Mouse (Mus musculus): ENCODE results near the gene Evc.

DNA sequence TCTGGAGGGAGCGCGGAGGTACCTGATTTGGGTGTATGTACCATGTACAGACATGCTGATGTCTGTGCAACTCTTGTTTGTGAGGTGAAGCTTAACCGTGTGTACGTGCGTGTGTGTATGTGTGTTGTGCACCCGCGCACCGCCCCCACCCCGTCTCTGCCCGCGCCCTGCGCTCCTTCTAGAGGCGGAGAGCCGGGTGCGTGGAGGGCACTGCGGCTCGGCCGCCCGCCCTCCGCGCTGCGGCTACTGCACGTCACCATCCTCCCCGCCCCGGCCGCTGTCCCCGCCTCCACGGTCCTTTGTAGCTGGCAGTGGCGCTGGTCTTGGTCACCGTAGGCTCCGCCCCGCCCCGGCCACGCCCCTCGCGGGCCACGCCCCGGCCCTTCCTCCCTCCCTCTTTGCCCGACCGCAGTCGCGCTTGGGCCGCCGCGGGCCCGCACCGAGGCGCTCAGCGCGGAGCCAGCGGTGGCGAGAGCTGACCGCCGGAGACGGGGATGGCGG lies 95.0 kb downstream of the Evc start, which contains the start of gene Crmp1:
- TF ChIP-seq POLR2A (IDR thresholded peaks at IDR 0.05; ENCODE audit: extremely low read depth, insufficient read depth, low read length) (no peak), CTCF (IDR thresholded peaks at IDR 0.05; ENCODE audit: low read depth, low read length) (no peak)

Measured in liver, adult 2 months (tissue).